ENCODE assay signal across 21 mouse cellular contexts in genomic region chr15:79947681-79948080, GRCm38 (mm10). TPM values are rescaled to one million over a fixed set of nuclear protein-coding genes. Genes with fewer than 3 reads are reported as not detected.
DNase-seq lines count a peak whose midpoint lies in the region; ATAC-seq and TF ChIP-seq lines count a peak whose summit lies in the region.
"Had no signal": no experiment of that assay in that cellular context is flagged by ENCODE, and none has a peak within 500 bp of the region (broad histone marks: within the 10 kb centered on the region; RNA-seq: fewer than 3 reads in every experiment).

No protein-coding gene starts in this region.

- DNase-seq in CD4-positive, CD25-positive, alpha-beta regulatory T cell, adult 2 months (ENCODE audit: low read depth, low spot score) = peak; percentile 58
- DNase-seq in hindbrain, postnatal 0 days (ENCODE audit: low spot score) = peak; percentile 7
- DNase-seq in midbrain, postnatal 0 days (ENCODE audit: low spot score) = no peak
- DNase-seq in midbrain, embryonic 10.5 days (ENCODE audit: low spot score) = no peak
- DNase-seq in right cerebral cortex, adult 2 months (ENCODE audit: low spot score in 2 of 2) = no peak
- DNase-seq in kidney, adult 8-10 months = no peak
- DNase-seq: adrenal gland, postnatal 25 days; cerebellum, adult 8-10 months; forebrain, postnatal 0 days; gastrocnemius, postnatal 36 days; kidney, postnatal 14 days; liver, embryonic 13.5 days had no signal

- TF ChIP-seq CTCF in hindbrain, postnatal 0 days (IDR thresholded peaks at IDR 0.05; ENCODE audit: low read depth) = peak; percentile 21
- TF ChIP-seq CTCF in midbrain, postnatal 0 days (IDR thresholded peaks at IDR 0.05) = peak; percentile 32

- WGBS in hindbrain, postnatal 0 days = 70% methylated on average over 6 of the region's 6 CpGs
- WGBS in hindbrain, embryonic 13.5 days = 76% methylated on average over 6 of the region's 6 CpGs
- 71% methylated on average over 6 of the region's 6 CpGs for WGBS in midbrain, postnatal 0 days
- 76% methylated on average over 6 of the region's 6 CpGs for WGBS in midbrain, embryonic 10.5 days

- no peaks in the 10 kb centered on the region for H3K36me3 ChIP-seq in hindbrain, postnatal 0 days (ENCODE audit: insufficient read depth, low read length)
- no peaks in the 10 kb centered on the region for H3K36me3 ChIP-seq in hindbrain, embryonic 13.5 days
- no peaks in the 10 kb centered on the region for H3K36me3 ChIP-seq in midbrain, postnatal 0 days (ENCODE audit: insufficient read depth, low read length)
- H3K36me3 ChIP-seq in midbrain, embryonic 10.5 days = no peaks in the 10 kb centered on the region
- H3K36me3 ChIP-seq: embryonic facial prominence, embryonic 13.5 days; heart, embryonic 15.5 days; hindbrain, embryonic 10.5 days; liver, embryonic 13.5 days; midbrain, embryonic 12.5 days had no signal

- no peak overlapping the region for H3K4me3 ChIP-seq in hindbrain, postnatal 0 days (ENCODE audit: low read length)
- H3K4me3 ChIP-seq in hindbrain, embryonic 13.5 days = no peak overlapping the region
- no peak overlapping the region for H3K4me3 ChIP-seq in midbrain, postnatal 0 days (ENCODE audit: low read depth, low read length)
- H3K4me3 ChIP-seq in midbrain, embryonic 10.5 days = no peak overlapping the region
- H3K4me3 ChIP-seq: embryonic facial prominence, embryonic 13.5 days; heart, embryonic 15.5 days; hindbrain, embryonic 10.5 days; left cerebral cortex, adult 2 months; liver, embryonic 13.5 days; midbrain, embryonic 12.5 days; myocyte had no signal

- no peak overlapping the region for H3K9ac ChIP-seq in hindbrain, postnatal 0 days (replicated peaks; ENCODE audit: low read length)
- H3K9ac ChIP-seq in hindbrain, embryonic 13.5 days = no peak overlapping the region
- no peak overlapping the region for H3K9ac ChIP-seq in midbrain, postnatal 0 days (replicated peaks; ENCODE audit: low read length, poor library complexity, severe bottlenecking)
- H3K9ac ChIP-seq: embryonic facial prominence, embryonic 13.5 days; forebrain, postnatal 0 days; heart, embryonic 15.5 days; liver, embryonic 13.5 days; midbrain, embryonic 12.5 days had no signal

- no peak overlapping the region for H3K4me2 ChIP-seq in hindbrain, postnatal 0 days (ENCODE audit: low read depth, low read length)
- no peak overlapping the region for H3K4me2 ChIP-seq in hindbrain, embryonic 13.5 days
- no peak overlapping the region for H3K4me2 ChIP-seq in midbrain, postnatal 0 days (ENCODE audit: low read depth, low read length, poor library complexity, severe bottlenecking)
- H3K4me2 ChIP-seq: embryonic facial prominence, embryonic 13.5 days; heart, embryonic 15.5 days; liver, embryonic 13.5 days; midbrain, embryonic 12.5 days had no signal

- peaks cover 31% of the 10 kb centered on the region for H3K4me1 ChIP-seq in hindbrain, postnatal 0 days (ENCODE audit: insufficient read depth, low read length)
- peaks cover 34% of the 10 kb centered on the region for H3K4me1 ChIP-seq in hindbrain, embryonic 13.5 days (replicated peaks)
- peaks cover 15% of the 10 kb centered on the region; the same call in 1 of the 2 replicates for H3K4me1 ChIP-seq in midbrain, postnatal 0 days (ENCODE audit: insufficient read depth, low read length)
- peaks cover 44% of the 10 kb centered on the region for H3K4me1 ChIP-seq in midbrain, embryonic 10.5 days

- ATAC-seq in CD4-positive, CD25-positive, alpha-beta regulatory T cell, adult 4 months = no peak
- ATAC-seq in hindbrain, postnatal 0 days = no peak
- no peak for ATAC-seq in hindbrain, embryonic 13.5 days (ENCODE audit: low FRiP score)
- ATAC-seq in midbrain, postnatal 0 days (ENCODE audit: low FRiP score) = no peak
- ATAC-seq: forebrain, postnatal 0 days; intestine, embryonic 16.5 days had no signal

- H3K9me3 ChIP-seq in hindbrain, postnatal 0 days (ENCODE audit: low read length) = no peaks in the 10 kb centered on the region
- no peaks in the 10 kb centered on the region for H3K9me3 ChIP-seq in hindbrain, embryonic 13.5 days
- H3K9me3 ChIP-seq in midbrain, postnatal 0 days (ENCODE audit: low read length) = no peaks in the 10 kb centered on the region
- no peaks in the 10 kb centered on the region for H3K9me3 ChIP-seq in midbrain, embryonic 10.5 days (replicated peaks)
- H3K9me3 ChIP-seq: embryonic facial prominence, embryonic 13.5 days; heart, embryonic 15.5 days; hindbrain, embryonic 10.5 days; liver, embryonic 13.5 days; midbrain, embryonic 12.5 days had no signal

- H3K27me3 ChIP-seq in hindbrain, postnatal 0 days (ENCODE audit: insufficient read depth, low read length) = no peaks in the 10 kb centered on the region
- 0 out of 2 replicates have a peak, but pooled peaks cover 4% of the 10 kb centered on the region for H3K27me3 ChIP-seq in hindbrain, embryonic 13.5 days
- no peaks in the 10 kb centered on the region for H3K27me3 ChIP-seq in midbrain, postnatal 0 days (ENCODE audit: insufficient read depth, low read length)
- H3K27me3 ChIP-seq in midbrain, embryonic 10.5 days (ENCODE audit: low read depth, poor library complexity, severe bottlenecking) = peaks cover 17% of the 10 kb centered on the region; the same call in 1 of the 2 replicates
- H3K27me3 ChIP-seq: embryonic facial prominence, embryonic 13.5 days had no signal

- no peak overlapping the region for H3K27ac ChIP-seq in hindbrain, postnatal 0 days
- H3K27ac ChIP-seq in hindbrain, embryonic 13.5 days = no peak overlapping the region
- H3K27ac ChIP-seq in midbrain, postnatal 0 days (ENCODE audit: low read depth, low read length) = no peak overlapping the region
- no peak overlapping the region for H3K27ac ChIP-seq in midbrain, embryonic 10.5 days (replicated peaks)
- H3K27ac ChIP-seq: embryonic facial prominence, embryonic 13.5 days; heart, embryonic 15.5 days; hindbrain, embryonic 10.5 days; left cerebral cortex, adult 2 months; liver, embryonic 13.5 days; midbrain, embryonic 12.5 days had no signal

RNA-seq across cellular contexts. Expression of gene Cbx7, which starts 23.2 kb away (rescaled TPM):
- polyA plus RNA-seq in CD4-positive, CD25-positive, alpha-beta regulatory T cell, adult 4 months (2017; shearing (Covaris generic)) = 10 to 100 TPM; 48.1 to 54.3 TPM
- 5.1 and 9.5 TPM in 2 replicates for total RNA-seq in hindbrain, postnatal 0 days (2014; rRNA removed)
- polyA plus RNA-seq in hindbrain, postnatal 0 days (2015; fragmentation: Nextera tagmentation; extraction: Ambion mirVana) = 2.9 and 3.1 TPM in 2 replicates
- 3.6 and 3.7 TPM in 2 replicates for polyA plus RNA-seq in hindbrain, embryonic 13.5 days (2015; fragmentation: Nextera tagmentation; extraction: Ambion mirVana)
- total RNA-seq in midbrain, postnatal 0 days (2014; rRNA removed) = 7.7 and 14.9 TPM in 2 replicates
- 3.4 and 3.5 TPM in 2 replicates for polyA plus RNA-seq in midbrain, postnatal 0 days (2015; fragmentation: Nextera tagmentation; extraction: Ambion mirVana)
- polyA plus RNA-seq in midbrain, embryonic 10.5 days (2016; fragmentation: Nextera tagmentation; extraction: Ambion mirVana) = 2.9 and 3.5 TPM in 2 replicates

RNA-seq across cellular contexts. Expression of gene Apobec3, which starts 56.2 kb away (rescaled TPM):
- polyA plus RNA-seq in CD4-positive, CD25-positive, alpha-beta regulatory T cell, adult 4 months (2017; shearing (Covaris generic)) = 100 to 1,000 TPM; 560 to 705 TPM
- 3.5 and 5.3 TPM in 2 replicates for total RNA-seq in hindbrain, postnatal 0 days (2014; rRNA removed)
- polyA plus RNA-seq in hindbrain, postnatal 0 days (2015; fragmentation: Nextera tagmentation; extraction: Ambion mirVana) = 3.9 and 4.5 TPM in 2 replicates
- 4.5 and 4.7 TPM in 2 replicates for polyA plus RNA-seq in hindbrain, embryonic 13.5 days (2015; fragmentation: Nextera tagmentation; extraction: Ambion mirVana)
- 3.4 and 5.4 TPM in 2 replicates for total RNA-seq in midbrain, postnatal 0 days (2014; rRNA removed)
- polyA plus RNA-seq in midbrain, postnatal 0 days (2015; fragmentation: Nextera tagmentation; extraction: Ambion mirVana) = 3.3 and 3.4 TPM in 2 replicates
- polyA plus RNA-seq in midbrain, embryonic 10.5 days (2016; fragmentation: Nextera tagmentation; extraction: Ambion mirVana) = 6.2 and 8.5 TPM in 2 replicates

Comparison
In these comparisons a context has a peak if more than half of its experiments do, and no peak if none do; other contexts are left out.
1. DNase-seq: peak in CD4-positive, CD25-positive, alpha-beta regulatory T cell, adult 2 months (single experiment) and hindbrain, postnatal 0 days (single experiment); none in midbrain, postnatal 0 days (single experiment), midbrain, embryonic 10.5 days (single experiment), right cerebral cortex, adult 2 months (0 of 2) and kidney, adult 8-10 months (0 of 2).
2. RNA of gene Cbx7, which starts 23.2 kb away (polyA plus RNA-seq): 48.1 to 54.3 TPM in CD4-positive, CD25-positive, alpha-beta regulatory T cell, adult 4 months; 3.6 to 3.7 TPM in hindbrain, embryonic 13.5 days, 3.4 to 3.5 TPM in midbrain, postnatal 0 days, 2.9 to 3.5 TPM in midbrain, embryonic 10.5 days and 2.9 to 3.1 TPM in hindbrain, postnatal 0 days; every median in the first group is over 10 times any median in the second.
3. RNA of gene Apobec3, which starts 56.2 kb away (polyA plus RNA-seq): 560 to 705 TPM in CD4-positive, CD25-positive, alpha-beta regulatory T cell, adult 4 months; 6.2 to 8.5 TPM in midbrain, embryonic 10.5 days, 4.5 to 4.7 TPM in hindbrain, embryonic 13.5 days, 3.9 to 4.5 TPM in hindbrain, postnatal 0 days and 3.3 to 3.4 TPM in midbrain, postnatal 0 days; every median in the first group is over 10 times any median in the second.